Comparison of ENCODE assay signal across 22 mouse cellular contexts in the genomic region with DNA sequence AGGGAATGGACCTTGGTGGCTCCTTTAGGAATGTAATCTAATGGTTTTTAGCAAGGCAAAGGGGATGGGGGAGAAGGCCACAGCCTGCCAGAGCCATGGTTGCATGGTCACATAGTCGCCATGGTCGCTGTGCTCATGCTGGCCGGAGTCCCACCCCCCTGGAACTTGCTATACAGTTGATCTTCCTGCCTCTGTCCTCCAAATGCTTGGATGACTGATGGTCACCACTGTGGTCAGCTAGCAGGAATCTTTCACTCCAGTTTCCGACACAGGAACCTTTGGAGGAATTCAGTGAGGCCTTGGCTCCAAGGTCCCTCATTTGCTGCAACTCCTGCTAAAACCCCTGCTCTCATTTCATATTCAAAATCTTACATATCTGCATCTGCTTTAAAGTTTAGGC.
DNase-seq lines count a peak whose midpoint lies in the region; ATAC-seq lines count a peak whose summit lies in the region.
"Had no signal": no experiment of that assay in that cellular context is flagged by ENCODE, and none has a peak within 500 bp of the region (broad histone marks: within the 10 kb centered on the region; RNA-seq: fewer than 3 reads in every experiment).

No protein-coding gene starts in this region.

- DNase-seq in adrenal gland, adult (ENCODE audit: inconsistent age in 2 of 2, low spot score in 1 of 2) = peak; percentile 48 to 77
- no peak for DNase-seq in adrenal gland, postnatal 25 days
- no peak for DNase-seq in forebrain, embryonic 10.5 days (ENCODE audit: extremely low spot score, low spot score)
- DNase-seq in midbrain, embryonic 10.5 days (ENCODE audit: low spot score) = no peak
- DNase-seq in kidney, adult 11 months = no peak
- DNase-seq in urinary bladder, postnatal 36 days (ENCODE audit: low spot score in 2 of 2) = no peak
- DNase-seq: B cell, adult 2 months; cerebellum, adult 11 months; cerebellum, adult 8-10 months; cerebellum, postnatal 14 days; embryo, embryonic 11 days; gastrocnemius, postnatal 14 days; kidney, adult 2 months had no signal

- H3K36me3 ChIP-seq in forebrain, embryonic 10.5 days (replicated peaks) = no peaks in the 10 kb centered on the region
- no peaks in the 10 kb centered on the region for H3K36me3 ChIP-seq in forebrain, embryonic 15.5 days
- no peaks in the 10 kb centered on the region for H3K36me3 ChIP-seq in midbrain, embryonic 10.5 days
- H3K36me3 ChIP-seq in midbrain, embryonic 16.5 days (ENCODE audit: control insufficient read depth, insufficient read depth, low read length) = no peaks in the 10 kb centered on the region
- H3K36me3 ChIP-seq: embryonic facial prominence, embryonic 15.5 days; G1E; heart, embryonic 13.5 days; hindbrain, embryonic 15.5 days had no signal

- H3K4me2 ChIP-seq in forebrain, embryonic 15.5 days (replicated peaks) = no peak overlapping the region
- no peak overlapping the region for H3K4me2 ChIP-seq in midbrain, embryonic 16.5 days (ENCODE audit: low read length)
- H3K4me2 ChIP-seq: embryonic facial prominence, embryonic 15.5 days; heart, embryonic 13.5 days; hindbrain, embryonic 15.5 days had no signal

- WGBS in forebrain, embryonic 10.5 days = 91% methylated on average over 4 of the region's 4 CpGs
- WGBS in forebrain, embryonic 15.5 days = 92% methylated on average over 4 of the region's 4 CpGs
- WGBS in midbrain, embryonic 10.5 days = 86% methylated on average over 4 of the region's 4 CpGs
- WGBS in midbrain, embryonic 16.5 days = 90% methylated on average over 4 of the region's 4 CpGs

- no peaks in the 10 kb centered on the region for H3K27me3 ChIP-seq in forebrain, embryonic 10.5 days (ENCODE audit: poor library complexity, severe bottlenecking)
- no peaks in the 10 kb centered on the region for H3K27me3 ChIP-seq in forebrain, embryonic 15.5 days
- H3K27me3 ChIP-seq in midbrain, embryonic 10.5 days (ENCODE audit: low read depth, poor library complexity, severe bottlenecking) = no peaks in the 10 kb centered on the region
- H3K27me3 ChIP-seq in midbrain, embryonic 16.5 days (ENCODE audit: control insufficient read depth, insufficient read depth, low read depth, low read length) = no peaks in the 10 kb centered on the region
- H3K27me3 ChIP-seq: embryonic facial prominence, embryonic 15.5 days; heart, embryonic 13.5 days; hindbrain, embryonic 15.5 days had no signal

- H3K27ac ChIP-seq in forebrain, embryonic 10.5 days = peak overlapping the region; percentile 9; the same call in 1 of the 2 replicates
- H3K27ac ChIP-seq in forebrain, embryonic 15.5 days (replicated peaks) = no peak overlapping the region
- H3K27ac ChIP-seq in midbrain, embryonic 10.5 days (replicated peaks) = peak overlapping the region; percentile 91
- no peak overlapping the region for H3K27ac ChIP-seq in midbrain, embryonic 16.5 days (ENCODE audit: low read length)
- H3K27ac ChIP-seq: embryonic facial prominence, embryonic 15.5 days; heart, embryonic 13.5 days; hindbrain, embryonic 15.5 days had no signal

- no peak overlapping the region for H3K9ac ChIP-seq in forebrain, embryonic 15.5 days (replicated peaks)
- no peak overlapping the region for H3K9ac ChIP-seq in midbrain, embryonic 16.5 days (ENCODE audit: low read depth, low read length)
- H3K9ac ChIP-seq: embryonic facial prominence, embryonic 15.5 days; heart, embryonic 13.5 days; hindbrain, embryonic 15.5 days had no signal

- H3K4me3 ChIP-seq in forebrain, embryonic 10.5 days = no peak overlapping the region
- H3K4me3 ChIP-seq in forebrain, embryonic 15.5 days = no peak overlapping the region
- H3K4me3 ChIP-seq in midbrain, embryonic 10.5 days = no peak overlapping the region
- no peak overlapping the region for H3K4me3 ChIP-seq in midbrain, embryonic 16.5 days (ENCODE audit: low read depth, low read length)
- H3K4me3 ChIP-seq: embryonic facial prominence, embryonic 15.5 days; erythroblast, embryonic 14.5 days; heart, embryonic 13.5 days; hindbrain, embryonic 15.5 days had no signal

- ATAC-seq in forebrain, embryonic 15.5 days (replicated peaks) = no peak
- no peak for ATAC-seq in midbrain, embryonic 16.5 days
- ATAC-seq: CD4-positive, CD25-positive, alpha-beta regulatory T cell, adult 4 months; forebrain, embryonic 16.5 days had no signal

- H3K9me3 ChIP-seq in forebrain, embryonic 10.5 days = no peaks in the 10 kb centered on the region
- H3K9me3 ChIP-seq in forebrain, embryonic 15.5 days = no peaks in the 10 kb centered on the region
- H3K9me3 ChIP-seq in midbrain, embryonic 10.5 days (replicated peaks) = no peaks in the 10 kb centered on the region
- H3K9me3 ChIP-seq in midbrain, embryonic 16.5 days (replicated peaks; ENCODE audit: control insufficient read depth, low read length, poor library complexity, severe bottlenecking) = no peaks in the 10 kb centered on the region
- H3K9me3 ChIP-seq: embryonic facial prominence, embryonic 15.5 days; G1E; heart, embryonic 13.5 days; hindbrain, embryonic 15.5 days had no signal

- peaks cover 34% of the 10 kb centered on the region for H3K4me1 ChIP-seq in forebrain, embryonic 10.5 days
- peaks cover 8% of the 10 kb centered on the region for H3K4me1 ChIP-seq in forebrain, embryonic 15.5 days
- peaks cover 36% of the 10 kb centered on the region for H3K4me1 ChIP-seq in midbrain, embryonic 10.5 days
- H3K4me1 ChIP-seq in midbrain, embryonic 16.5 days (ENCODE audit: control insufficient read depth, insufficient read depth, low read length) = peaks cover 9% of the 10 kb centered on the region

Comparison
In these comparisons a context has a peak if more than half of its experiments do, and no peak if none do; other contexts are left out.
1. DNase-seq: peak in adrenal gland, adult (2 of 2); none in adrenal gland, postnatal 25 days (single experiment), forebrain, embryonic 10.5 days (single experiment), midbrain, embryonic 10.5 days (single experiment), kidney, adult 11 months (single experiment) and urinary bladder, postnatal 36 days (0 of 2).
2. H3K27ac ChIP-seq: peak in forebrain, embryonic 10.5 days (single experiment) and midbrain, embryonic 10.5 days (single experiment); none in forebrain, embryonic 15.5 days (single experiment) and midbrain, embryonic 16.5 days (single experiment).